Mouse (Mus musculus): ENCODE data around the gene Snapc1. TPM values are rescaled to one million over a fixed set of nuclear protein-coding genes. Genes with fewer than 3 reads are reported as not detected.
A peak's percentile ranks its signal among the peaks of the same experiment; 100 is the strongest.

Gene Snapc1
- polyA plus RNA-seq, 1 experiment from 2014 or later, result 15.3 TPM

GRCm38 (mm10) chr12:73996906-73997296, 32.6 kb downstream of the Snapc1 start:
- Histone ChIP-seq H3K4me3 (peak overlapping the region; percentile 70), H3K27ac (replicated peaks) (no peak overlapping the region), H3K4me2 (peak overlapping the region; percentile 97), H3K9ac (no peak overlapping the region), H3K4me1 (0 out of 2 replicates have a peak, but pooled peaks cover 3% of the 10 kb centered on the region), H3K9me3 (no peaks in the 10 kb centered on the region), H3K36me3 (no peaks in the 10 kb centered on the region), H3K27me3 (replicated peaks) (peaks cover 56% of the 10 kb centered on the region)
- ATAC-seq (ENCODE audit: extremely low read depth, insufficient number of reproducible peaks, low FRiP score, low TSS enrichment), result no peak
- 53% methylated on average over 12 of the region's 12 CpGs for WGBS

GRCm38 (mm10) chr12:73997297-73998127, 33.2 kb downstream of the Snapc1 start, which contains the start of gene Syt16:
Gene Syt16 (plus strand): TSS chr12:73997661.
- 2% methylated on average over 57 of the region's 67 CpGs for WGBS
- no peak for ATAC-seq (ENCODE audit: extremely low read depth, insufficient number of reproducible peaks, low FRiP score, low TSS enrichment)

GRCm38 (mm10) chr12:73998128-73998456, 33.8 kb downstream of the Snapc1 start:
- Histone ChIP-seq H3K9ac (peak overlapping the region; percentile 81), H3K9me3 (no peaks in the 10 kb centered on the region), H3K4me3 (peak overlapping the region; percentile 70), H3K4me2 (peak overlapping the region; percentile 97), H3K4me1 (0 out of 2 replicates have a peak, but pooled peaks cover 3% of the 10 kb centered on the region), H3K27ac (replicated peaks) (no peak overlapping the region), H3K27me3 (replicated peaks) (peaks cover 56% of the 10 kb centered on the region), H3K36me3 (no peaks in the 10 kb centered on the region)
- 41% methylated on average over 5 of the region's 5 CpGs for WGBS
- no peak for ATAC-seq (ENCODE audit: extremely low read depth, insufficient number of reproducible peaks, low FRiP score, low TSS enrichment)

More at GRCm38 (mm10) chr12:73997297-73998127, 33.2 kb downstream of the Snapc1 start, which contains the start of gene Syt16:
- Histone ChIP-seq H3K27ac (replicated peaks) (no peak within 1 kb of the TSS), H3K36me3 (no peaks in the 10 kb centered on the region), H3K4me2 (peak within 1 kb of the TSS; percentile 97), H3K9me3 (no peaks in the 10 kb centered on the region), H3K4me3 (peak within 1 kb of the TSS; percentile 70), H3K9ac (peak within 1 kb of the TSS; percentile 81), H3K27me3 (replicated peaks) (peaks cover 56% of the 10 kb centered on the region), H3K4me1 (0 out of 2 replicates have a peak, but pooled peaks cover 3% of the 10 kb centered on the region)

- ATAC-seq (ENCODE audit: extremely low read depth, insufficient number of reproducible peaks, low FRiP score, low TSS enrichment), result no peak
- WGBS, result 83% methylated on average over 9 of the region's 9 CpGs
- Histone ChIP-seq H3K9me3 (no peaks in the 10 kb centered on the region), H3K4me1 (no peaks in the 10 kb centered on the region), H3K9ac (no peak overlapping the region), H3K27ac (replicated peaks) (no peak overlapping the region), H3K4me3 (no peak overlapping the region), H3K4me2 (no peak overlapping the region), H3K27me3 (replicated peaks) (peaks cover 33% of the 10 kb centered on the region), H3K36me3 (no peaks in the 10 kb centered on the region)
These were observed 38.2 kb downstream of the Snapc1 start for GRCm38 (mm10) chr12:74002449-74002848.

GRCm38 (mm10) chr12:74009448-74009911, 45.2 kb downstream of the Snapc1 start:
- Histone ChIP-seq H3K4me3 (no peak overlapping the region), H3K9ac (no peak overlapping the region), H3K27me3 (replicated peaks) (peaks cover 3% of the 10 kb centered on the region; the same call in 1 of the 2 replicates), H3K9me3 (no peaks in the 10 kb centered on the region), H3K4me2 (no peak overlapping the region), H3K36me3 (no peaks in the 10 kb centered on the region), H3K27ac (replicated peaks) (no peak overlapping the region), H3K4me1 (peaks cover 4% of the 10 kb centered on the region)
- no peak for ATAC-seq (ENCODE audit: extremely low read depth, insufficient number of reproducible peaks, low FRiP score, low TSS enrichment)
- WGBS, result 22% methylated on average over 8 of the region's 8 CpGs

- Histone ChIP-seq H3K36me3 (no peaks in the 10 kb centered on the region), H3K4me2 (peak overlapping the region; percentile 71), H3K9ac (peak overlapping the region; percentile 65), H3K4me3 (peak overlapping the region; percentile 42), H3K27ac (replicated peaks) (no peak overlapping the region), H3K9me3 (no peaks in the 10 kb centered on the region), H3K4me1 (peaks cover 7% of the 10 kb centered on the region), H3K27me3 (replicated peaks) (no peaks in the 10 kb centered on the region)
- 0% methylated on average over 6 of the region's 6 CpGs for WGBS
- ATAC-seq (ENCODE audit: extremely low read depth, insufficient number of reproducible peaks, low FRiP score, low TSS enrichment), result no peak
These were observed 49.5 kb downstream of the Snapc1 start for GRCm38 (mm10) chr12:74013739-74014138.

- Histone ChIP-seq H3K9ac (no peak overlapping the region), H3K27me3 (replicated peaks) (no peaks in the 10 kb centered on the region), H3K4me3 (no peak overlapping the region), H3K36me3 (no peaks in the 10 kb centered on the region), H3K9me3 (no peaks in the 10 kb centered on the region), H3K4me1 (peaks cover 7% of the 10 kb centered on the region), H3K27ac (replicated peaks) (no peak overlapping the region), H3K4me2 (no peak overlapping the region)
- no peak for ATAC-seq (ENCODE audit: extremely low read depth, insufficient number of reproducible peaks, low FRiP score, low TSS enrichment)
- WGBS, result 50% methylated on average over 7 of the region's 7 CpGs
These were observed 50.5 kb downstream of the Snapc1 start for GRCm38 (mm10) chr12:74014739-74015270.

- Histone ChIP-seq H3K4me2 (no peak overlapping the region), H3K36me3 (no peaks in the 10 kb centered on the region), H3K4me1 (peaks cover 7% of the 10 kb centered on the region), H3K27me3 (replicated peaks) (no peaks in the 10 kb centered on the region), H3K9me3 (no peaks in the 10 kb centered on the region), H3K4me3 (no peak overlapping the region), H3K9ac (no peak overlapping the region), H3K27ac (replicated peaks) (no peak overlapping the region)
- ATAC-seq (ENCODE audit: extremely low read depth, insufficient number of reproducible peaks, low FRiP score, low TSS enrichment), result no peak
- WGBS, result 71% methylated on average over 5 of the region's 5 CpGs
These were observed 51.2 kb downstream of the Snapc1 start for GRCm38 (mm10) chr12:74015491-74015890.

- WGBS, result 70% methylated on average over 5 of the region's 5 CpGs
- no peak for ATAC-seq (ENCODE audit: extremely low read depth, insufficient number of reproducible peaks, low FRiP score, low TSS enrichment)
- no peaks in the 10 kb centered on the region for H3K9me3 ChIP-seq
- H3K36me3 ChIP-seq, result no peaks in the 10 kb centered on the region
- no peaks in the 10 kb centered on the region for H3K4me1 ChIP-seq
- H3K4me2 ChIP-seq, result no peak overlapping the region
- H3K4me3 ChIP-seq, result no peak overlapping the region
- no peak overlapping the region for H3K27ac ChIP-seq (replicated peaks)
- H3K9ac ChIP-seq, result no peak overlapping the region
- no peaks in the 10 kb centered on the region for H3K27me3 ChIP-seq (replicated peaks)
These were observed 59.0 kb downstream of the Snapc1 start for GRCm38 (mm10) chr12:74023260-74023659.

GRCm38 (mm10) chr12:74024912-74025311, 60.6 kb downstream of the Snapc1 start:
- Histone ChIP-seq H3K27me3 (replicated peaks) (no peaks in the 10 kb centered on the region), H3K4me3 (no peak overlapping the region), H3K4me1 (no peaks in the 10 kb centered on the region), H3K27ac (replicated peaks) (no peak overlapping the region), H3K9me3 (no peaks in the 10 kb centered on the region), H3K4me2 (no peak overlapping the region), H3K36me3 (no peaks in the 10 kb centered on the region), H3K9ac (no peak overlapping the region)
- ATAC-seq (ENCODE audit: extremely low read depth, insufficient number of reproducible peaks, low FRiP score, low TSS enrichment), result no peak
- WGBS, result 84% methylated on average over 2 of the region's 2 CpGs

All from heart, embryonic 13.5 days (tissue).